Mouse (Mus musculus) CH12F3 (cell line): ENCODE data around the gene Elovl4.

Experiments used
- in situ Hi-C: fragments of 300-500 bp; cut with MboI; formaldehyde crosslinking; loops from 2 replicates; pipeline ENCODE4 v1.14.3; 2020; ENCODE audit warnings: low sequenced_read_pairs

Gene Elovl4

GRCm38 (mm10) chr9:83805977-83806815 lies at the start of gene Elovl4:
Elovl4 (minus strand) TSS chr9:83806277.
- in situ Hi-C loops = no loop called here

- in situ Hi-C loops = no loop called here
Measured at GRCm38 (mm10) chr9:83852464-83852863, 46.4 kb upstream of the Elovl4 start.

- in situ Hi-C loops = no loop called here
Measured at GRCm38 (mm10) chr9:83834748-83835313, 28.8 kb upstream of the Elovl4 start.

GRCm38 (mm10) chr9:83833811-83834747 lies 28.0 kb upstream of the Elovl4 start, which contains the start of gene Ttk:
Ttk (plus strand) TSS chr9:83834689.
- in situ Hi-C loops = no loop called here

- in situ Hi-C loops = no loop called here
Measured at GRCm38 (mm10) chr9:83831152-83831551, 25.1 kb upstream of the Elovl4 start.

GRCm38 (mm10) chr9:83829896-83830295 lies 23.8 kb upstream of the Elovl4 start:
- in situ Hi-C loops = no loop called here

GRCm38 (mm10) chr9:83822925-83823324 lies 16.8 kb upstream of the Elovl4 start:
- in situ Hi-C loops = no loop called here

GRCm38 (mm10) chr9:83820976-83821375 lies 14.9 kb upstream of the Elovl4 start:
- in situ Hi-C loops = no loop called here

- in situ Hi-C loops = no loop called here
Measured at GRCm38 (mm10) chr9:83819188-83819587, 13.1 kb upstream of the Elovl4 start.

GRCm38 (mm10) chr9:83807562-83807961 lies 1.5 kb upstream of the Elovl4 start:
- in situ Hi-C loops = no loop called here

GRCm38 (mm10) chr9:83805164-83805976 lies 707 bp downstream of the Elovl4 start:
- in situ Hi-C loops = no loop called here

- in situ Hi-C loops = no loop called here
Measured at GRCm38 (mm10) chr9:83804341-83804740, 1.7 kb downstream of the Elovl4 start.

GRCm38 (mm10) chr9:83797898-83798297 lies 8.2 kb downstream of the Elovl4 start:
- in situ Hi-C loops = no loop called here

GRCm38 (mm10) chr9:83796875-83797274 lies 9.2 kb downstream of the Elovl4 start:
- in situ Hi-C loops = no loop called here

GRCm38 (mm10) chr9:83789326-83789725 lies 16.8 kb downstream of the Elovl4 start:
- in situ Hi-C loops = no loop called here

- in situ Hi-C loops = no loop called here
Measured at GRCm38 (mm10) chr9:83785501-83785900, 20.6 kb downstream of the Elovl4 start.

GRCm38 (mm10) chr9:83778317-83778960 lies 27.6 kb downstream of the Elovl4 start:
- in situ Hi-C loops = no loop called here

GRCm38 (mm10) chr9:83761318-83761717 lies 44.8 kb downstream of the Elovl4 start:
- in situ Hi-C loops = no loop called here

GRCm38 (mm10) chr9:83731877-83732276 lies 74.2 kb downstream of the Elovl4 start:
- in situ Hi-C loops = no loop called here

- in situ Hi-C loops = no loop called here
Measured at GRCm38 (mm10) chr9:83730836-83731235, 75.2 kb downstream of the Elovl4 start.
